Mouse (Mus musculus) spleen, adult 18-20 months (tissue): ENCODE results near the gene Sdf4.

Experiments used
- DNase-seq, 2 experiments: peaks; one replicate each; pipeline ENCODE4 v3.0.0; 2022; ENCODE audit warnings: mixed read lengths in 2 of 2

Sdf4 gene

GRCm38 (mm10) chr4:156057702-156058101, 65.0 kb downstream of the Sdf4 start:
- DNase-seq: no peak

- DNase-seq: no peak
Observed at GRCm38 (mm10) chr4:156058826-156059225, 66.2 kb downstream of the Sdf4 start.

- DNase-seq: no peak
Observed at GRCm38 (mm10) chr4:156059261-156059660, 66.6 kb downstream of the Sdf4 start, which contains the start of gene Ttll10. TSS of gene Ttll10 (minus strand) at chr4:156059414.

GRCm38 (mm10) chr4:156059713-156060112, 67.0 kb downstream of the Sdf4 start:
- no peak for DNase-seq
